Mouse (Mus musculus) heart, postnatal 0 days (tissue): Measurements from ENCODE around the gene Lrrc17.

Experiments
- CTCF ChIP-seq: IDR thresholded peaks from 2 replicates; pipeline ENCODE4 v1.5.1; 2016; ENCODE audit warnings: antibody characterized with exemption, control low read depth, low read depth
- EP300 ChIP-seq: IDR thresholded peaks from 2 replicates; pipeline ENCODE4 v1.6.1; 2016; ENCODE audit warnings: antibody characterized with exemption, low read depth

DNA sequence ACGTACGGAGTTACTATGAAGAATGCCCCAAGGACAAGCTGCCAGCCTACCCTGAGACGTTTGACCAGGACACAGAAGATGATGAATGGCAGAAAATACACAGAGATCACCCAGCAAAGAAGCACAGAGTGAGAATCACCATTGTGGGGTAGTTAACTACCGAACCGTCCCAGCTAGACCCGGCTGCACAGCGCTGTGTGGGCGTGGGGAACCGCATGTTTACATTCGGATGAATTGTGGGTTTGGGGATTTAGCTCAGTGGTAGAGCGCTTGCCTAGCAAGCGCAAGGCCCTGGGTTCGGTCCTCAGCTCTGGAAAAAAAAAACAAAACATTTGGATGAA lies 31.8 kb downstream of the Lrrc17 start:
- TF ChIP-seq CTCF, result no peak
- TF ChIP-seq EP300, result no peak
